8 mouse cellular contexts compared by ENCODE assay signal in genomic region chr4:135617783-135618470, GRCm38 (mm10). TPM values are rescaled to one million over a fixed set of nuclear protein-coding genes. Genes with fewer than 3 reads are reported as not detected.
A peak's percentile ranks its signal among the peaks of the same experiment; 100 is the strongest.
DNase-seq lines count a peak whose midpoint lies in the region; ATAC-seq and TF ChIP-seq lines count a peak whose summit lies in the region.

No protein-coding gene starts in this region.

- H3K9ac ChIP-seq in heart, embryonic 14.5 days (ENCODE audit: low read length), result no peak overlapping the region
- no peak overlapping the region for H3K9ac ChIP-seq in forebrain, embryonic 16.5 days (replicated peaks; ENCODE audit: low read depth, low read length)
- no peak overlapping the region for H3K9ac ChIP-seq in midbrain, postnatal 0 days (replicated peaks; ENCODE audit: low read length, poor library complexity, severe bottlenecking)

- 14% methylated on average over 16 of the region's 16 CpGs for WGBS in heart, embryonic 14.5 days
- 17% methylated on average over 16 of the region's 16 CpGs for WGBS in forebrain, embryonic 16.5 days
- WGBS in midbrain, postnatal 0 days, result 8% methylated on average over 16 of the region's 16 CpGs

- H3K4me3 ChIP-seq in heart, embryonic 14.5 days (ENCODE audit: control insufficient read depth in 1 of 2, insufficient read depth in 1 of 2, low read depth in 1 of 2, low read length in 2 of 2), result no peak overlapping the region
- no peak overlapping the region for H3K4me3 ChIP-seq in forebrain, embryonic 16.5 days (replicated peaks; ENCODE audit: low read length)
- H3K4me3 ChIP-seq in midbrain, postnatal 0 days (ENCODE audit: low read depth, low read length), result no peak overlapping the region

- H3K4me1 ChIP-seq in heart, embryonic 14.5 days (ENCODE audit: control insufficient read depth in 2 of 2, insufficient read depth in 2 of 2, low read length in 2 of 2), result no peaks in the 10 kb centered on the region; a peak in 1 of 4 replicates
- no peaks in the 10 kb centered on the region for H3K4me1 ChIP-seq in forebrain, embryonic 16.5 days (replicated peaks; ENCODE audit: control insufficient read depth, insufficient read depth, low read length)
- peaks cover 7% of the 10 kb centered on the region for H3K4me1 ChIP-seq in midbrain, postnatal 0 days (ENCODE audit: insufficient read depth, low read length)

- no peak for DNase-seq in heart, postnatal 25 days (ENCODE audit: low spot score)
- peak; percentile 10 to 22 for DNase-seq in CD8-positive naive resting alpha-beta T cell, adult 2 months (ENCODE audit: low read depth in 2 of 2, low spot score in 2 of 2)
- DNase-seq in midbrain, postnatal 0 days (ENCODE audit: low spot score), result no peak
- no peak for DNase-seq in gastrocnemius, adult 18-20 months (ENCODE audit: low spot score)
- no peak for DNase-seq in ovary, adult 18-20 months (ENCODE audit: low spot score)

- 0 out of 2 replicates have a peak, but pooled peaks cover 4% of the 10 kb centered on the region for H3K9me3 ChIP-seq in heart, embryonic 14.5 days (ENCODE audit: control insufficient read depth, low read length)
- H3K9me3 ChIP-seq in forebrain, embryonic 16.5 days (ENCODE audit: control insufficient read depth, low read length), result no peaks in the 10 kb centered on the region
- H3K9me3 ChIP-seq in midbrain, postnatal 0 days (ENCODE audit: low read length), result no peaks in the 10 kb centered on the region

- no peak for TF ChIP-seq CTCF in midbrain, postnatal 0 days (IDR thresholded peaks at IDR 0.05)

- peak overlapping the region; percentile 28 for H3K4me2 ChIP-seq in heart, embryonic 14.5 days (ENCODE audit: low read length)
- H3K4me2 ChIP-seq in forebrain, embryonic 16.5 days (ENCODE audit: low read length), result 0 out of 2 replicates have a peak overlapping the region, but pooled peaks have one; percentile 6
- H3K4me2 ChIP-seq in midbrain, postnatal 0 days (ENCODE audit: low read depth, low read length, poor library complexity, severe bottlenecking), result peak overlapping the region; percentile 29; the same call in 1 of the 2 replicates

- intact Hi-C loops in heart, postnatal 25 days (cut with DNase I), result no loop called here

- peaks cover 2% of the 10 kb centered on the region; the same call in 1 of the 2 replicates for H3K27me3 ChIP-seq in heart, embryonic 14.5 days (ENCODE audit: control insufficient read depth, insufficient read depth, low read length)
- no peaks in the 10 kb centered on the region for H3K27me3 ChIP-seq in forebrain, embryonic 16.5 days (replicated peaks; ENCODE audit: control insufficient read depth, insufficient read depth, low read length)
- H3K27me3 ChIP-seq in midbrain, postnatal 0 days (ENCODE audit: insufficient read depth, low read length), result no peaks in the 10 kb centered on the region

- ATAC-seq in heart, embryonic 14.5 days (ENCODE audit: insufficient number of reproducible peaks, insufficient read depth, low FRiP score, low read depth), result no peak
- ATAC-seq in forebrain, embryonic 16.5 days, result 0 out of 2 replicates have a peak, but pooled peaks have one; percentile 20
- no peak for ATAC-seq in midbrain, postnatal 0 days (ENCODE audit: low FRiP score)
- no peak for ATAC-seq in activated CD4-positive, CD25-positive, alpha-beta regulatory T cell, adult 4 months

- H3K36me3 ChIP-seq in heart, embryonic 14.5 days (ENCODE audit: control insufficient read depth, insufficient read depth, low read length), result no peaks in the 10 kb centered on the region
- H3K36me3 ChIP-seq in forebrain, embryonic 16.5 days (ENCODE audit: control insufficient read depth, insufficient read depth), result no peaks in the 10 kb centered on the region
- no peaks in the 10 kb centered on the region for H3K36me3 ChIP-seq in midbrain, postnatal 0 days (ENCODE audit: insufficient read depth, low read length)

- H3K27ac ChIP-seq in heart, embryonic 14.5 days (replicated peaks in 1 of 2; ENCODE audit: control insufficient read depth in 1 of 2, insufficient read depth in 1 of 2, low read depth in 2 of 2, low read length in 2 of 2), result no peak overlapping the region
- H3K27ac ChIP-seq in forebrain, embryonic 16.5 days (ENCODE audit: low read length), result no peak overlapping the region
- no peak overlapping the region for H3K27ac ChIP-seq in midbrain, postnatal 0 days (ENCODE audit: low read depth, low read length)

RNA-seq across cellular contexts. Expression of gene Grhl3, which starts 44.5 kb away (rescaled TPM):
- polyA plus RNA-seq in heart, embryonic 14.5 days (2014; fragmentation: Nextera tagmentation; extraction: Ambion mirVana), result 5.1 and 5.8 TPM in 2 replicates
- total RNA-seq in heart, postnatal 25 days (2021), result under 1 TPM in 1 of 2 experiments, not detected in 1; 0.11 TPM
- 0.39 and 0.60 TPM in 2 replicates for polyA plus RNA-seq in forebrain, embryonic 16.5 days (2015; fragmentation: Nextera tagmentation; extraction: Ambion mirVana)
- total RNA-seq in midbrain, postnatal 0 days (2014; rRNA removed), result 1.6 and 2.7 TPM in 2 replicates
- polyA plus RNA-seq in midbrain, postnatal 0 days (2015; fragmentation: Nextera tagmentation; extraction: Ambion mirVana), result 1.5 and 1.7 TPM in 2 replicates
- under 1 TPM in 1 of 2 experiments, not detected in 1; 0.09 TPM for total RNA-seq in gastrocnemius, adult 18-20 months (2021)
- polyA plus RNA-seq in activated CD4-positive, CD25-positive, alpha-beta regulatory T cell, adult 4 months (2017; shearing (Covaris generic)), result not detected

Comparison
In these comparisons a context has a peak if more than half of its experiments do, and no peak if none do; other contexts are left out.
1. DNase-seq: peak in CD8-positive naive resting alpha-beta T cell, adult 2 months (2 of 2); none in heart, postnatal 25 days (single experiment), midbrain, postnatal 0 days (single experiment), gastrocnemius, adult 18-20 months (single experiment) and ovary, adult 18-20 months (single experiment).
2. Peak in every context shown above with its lines, with median percentiles within 50 percentile points of each other: H3K4me2 ChIP-seq.